Mouse (Mus musculus) midbrain, embryonic 12.5 days (tissue): ENCODE measurements around the gene 3110082I17Rik. TPM values are rescaled to one million over a fixed set of nuclear protein-coding genes. Genes with fewer than 3 reads are reported as not detected.

Source experiments
- ATAC-seq: fragments of 200-750 bp; cut with Nextera tagmentation; 2 replicates; pipeline ENCODE4 v1.8.0; 2017; ENCODE audit warnings: low read depth, moderate TSS enrichment, moderate library complexity; ENCODE audit not compliant: low FRiP score
- H3K27ac ChIP-seq: fragments of 300-500 bp; sonication (generic); replicated peaks from 2 replicates; pipeline ENCODE4 v1.5.1; 2016; ENCODE audit warnings: mild to moderate bottlenecking
- H3K27me3 ChIP-seq: fragments of 300-500 bp; sonication (generic); 2 replicates; pipeline ENCODE4 v1.6.1; 2016; ENCODE audit warnings: mild to moderate bottlenecking
- H3K36me3 ChIP-seq: fragments of 300-500 bp; sonication (generic); 2 replicates; pipeline ENCODE4 v1.6.1; 2016
- H3K4me1 ChIP-seq: fragments of 300-500 bp; sonication (generic); 2 replicates; pipeline ENCODE4 v1.6.1; 2016
- H3K4me2 ChIP-seq: fragments of 300-500 bp; sonication (generic); replicated peaks from 2 replicates; pipeline ENCODE4 v1.6.1; 2016; ENCODE audit warnings: mild to moderate bottlenecking, moderate library complexity
- H3K4me3 ChIP-seq: fragments of 300-500 bp; sonication (generic); 2 replicates; pipeline ENCODE4 v1.5.1; 2016; ENCODE audit warnings: mild to moderate bottlenecking
- H3K9ac ChIP-seq: fragments of 300-500 bp; sonication (generic); replicated peaks from 2 replicates; pipeline ENCODE4 v1.6.1; 2016; ENCODE audit warnings: mild to moderate bottlenecking, moderate library complexity
- H3K9me3 ChIP-seq: fragments of 300-500 bp; sonication (generic); 2 replicates; pipeline ENCODE4 v1.6.1; 2016; ENCODE audit warnings: mild to moderate bottlenecking
- WGBS: fragments of 180-500 bp; shearing (Covaris S2); methylation state at CpG from one replicate; pipeline ENCODE4 v1.1.7; 2016; 5-methylcytosine and 5-hydroxymethylcytosine counted together
- polyA plus RNA-seq: library from polyadenylated mRNA; unstranded; fragments of >200 nt; fragmentation: Nextera tagmentation; extraction: Ambion mirVana; gene quantifications from 2 replicates; pipeline ENCODE4 v1.2.1, GENCODE M21; 2016

Gene 3110082I17Rik
- polyA plus RNA-seq, 1 experiment from 2014 or later = 29.3 TPM

DNA sequence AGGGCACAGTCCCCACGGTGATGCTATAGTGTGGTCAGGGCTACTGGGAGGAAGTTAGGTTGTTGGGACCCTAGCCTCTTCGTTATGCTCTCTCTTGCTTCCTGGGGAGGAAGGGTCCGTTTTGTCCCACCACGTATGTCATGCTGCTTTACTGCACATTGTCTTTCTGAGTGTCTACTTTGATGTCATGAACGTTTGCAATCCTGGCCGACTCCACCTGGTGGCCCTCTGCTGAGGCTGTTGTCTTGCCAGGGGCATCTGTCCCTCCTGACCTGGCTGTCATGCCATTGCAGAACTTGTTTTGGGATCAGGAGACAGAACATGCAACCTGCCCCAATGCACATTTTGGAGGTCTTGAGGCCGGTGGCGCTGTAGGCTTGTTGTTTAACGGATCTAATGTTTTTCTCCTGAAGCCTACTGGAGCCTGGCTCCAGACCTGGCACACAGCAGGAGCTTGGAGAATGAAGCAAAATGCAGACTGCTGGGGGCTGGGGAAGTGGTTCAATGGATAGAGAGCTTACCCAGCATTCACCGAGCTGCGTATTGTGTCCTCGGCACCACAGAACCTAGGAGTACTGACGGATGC, 134.1 kb downstream of the 3110082I17Rik start:
- Histone ChIP-seq H3K27me3 (peaks cover 54% of the 10 kb centered on the region), H3K4me2 (no peak overlapping the region)
- ATAC-seq = no peak

DNA sequence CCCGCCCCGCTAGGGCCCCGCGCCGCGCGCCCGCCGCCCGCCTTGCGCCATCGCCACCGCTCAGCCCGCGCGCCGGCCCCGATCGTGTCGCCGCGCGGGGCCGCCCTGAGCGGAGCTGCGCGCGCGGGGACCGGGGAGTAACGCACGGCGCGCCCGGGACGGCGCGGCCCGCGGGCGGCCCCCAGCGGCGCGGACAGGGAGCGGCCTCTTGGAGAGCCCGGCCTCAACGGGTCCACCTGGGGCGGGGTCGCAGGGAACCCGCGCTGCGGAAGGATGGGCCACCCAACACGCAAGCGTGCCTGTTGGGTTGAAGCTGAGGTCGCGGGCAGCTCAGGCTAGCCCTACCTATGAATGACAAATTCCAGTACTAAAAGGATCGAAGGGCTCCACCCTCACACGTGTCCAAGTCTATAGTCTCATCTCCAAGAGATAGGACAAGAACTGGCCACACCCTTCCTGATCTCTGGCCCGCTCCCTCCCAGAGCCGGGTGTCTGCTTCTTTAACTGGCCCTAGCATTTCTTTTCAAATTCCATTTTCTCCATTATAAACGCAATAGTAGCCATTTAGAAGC, 134.8 kb downstream of the 3110082I17Rik start, which contains the start of gene Adap1:
Gene Adap1, minus strand, starts transcription at position 228 of the 572 bp plus-strand sequence.
- peak; percentile 73 for ATAC-seq
- Histone ChIP-seq H3K4me3 (peak within 1 kb of the TSS; percentile 67), H3K27ac (no peak within 1 kb of the TSS), H3K4me1 (peaks cover 12% of the 10 kb centered on the region), H3K27me3 (peaks cover 56% of the 10 kb centered on the region), H3K9ac (peak within 1 kb of the TSS; percentile 66), H3K9me3 (no peaks in the 10 kb centered on the region), H3K36me3 (no peaks in the 10 kb centered on the region), H3K4me2 (peak within 1 kb of the TSS; percentile 95)
- WGBS = 3% methylated on average over 43 of the region's 61 CpGs

More for the DNA sequence above, 134.1 kb downstream of the 3110082I17Rik start:
- Histone ChIP-seq H3K9ac (no peak overlapping the region), H3K9me3 (no peaks in the 10 kb centered on the region), H3K4me3 (no peak overlapping the region), H3K36me3 (no peaks in the 10 kb centered on the region), H3K27ac (no peak overlapping the region), H3K4me1 (peaks cover 12% of the 10 kb centered on the region)
- whole genome bisulfite sequencing = 64% methylated on average over 13 of the region's 13 CpGs

GRCm38 (mm10) chr5:139324691-139325394, 135.5 kb downstream of the 3110082I17Rik start:
- no peaks in the 10 kb centered on the region for H3K36me3 ChIP-seq
- ATAC-seq = peak; percentile 62
- H3K27me3 ChIP-seq = peaks cover 62% of the 10 kb centered on the region
- H3K4me1 ChIP-seq = peaks cover 12% of the 10 kb centered on the region
- WGBS = 3% methylated on average over 57 of the region's 62 CpGs
- peak overlapping the region; percentile 66 for H3K9ac ChIP-seq
- no peak overlapping the region for H3K27ac ChIP-seq
- H3K9me3 ChIP-seq = no peaks in the 10 kb centered on the region
- peak overlapping the region; percentile 67 for H3K4me3 ChIP-seq
- H3K4me2 ChIP-seq = peak overlapping the region; percentile 95

- 0 out of 2 replicates have a peak overlapping the region, but pooled peaks have one; percentile 6 for H3K9ac ChIP-seq
- H3K27me3 ChIP-seq = peaks cover 62% of the 10 kb centered on the region
- 76% methylated on average over 5 of the region's 5 CpGs for WGBS
- no peak for ATAC-seq
- H3K4me1 ChIP-seq = peaks cover 12% of the 10 kb centered on the region
- no peaks in the 10 kb centered on the region for H3K36me3 ChIP-seq
- no peaks in the 10 kb centered on the region for H3K9me3 ChIP-seq
- no peak overlapping the region for H3K27ac ChIP-seq
- no peak overlapping the region for H3K4me3 ChIP-seq
- peak overlapping the region; percentile 95 for H3K4me2 ChIP-seq
Observed at GRCm38 (mm10) chr5:139324045-139324491, 136.3 kb downstream of the 3110082I17Rik start.

- H3K4me1 ChIP-seq = peaks cover 12% of the 10 kb centered on the region
- no peaks in the 10 kb centered on the region for H3K9me3 ChIP-seq
- no peaks in the 10 kb centered on the region for H3K36me3 ChIP-seq
- peaks cover 62% of the 10 kb centered on the region for H3K27me3 ChIP-seq
- WGBS = 88% methylated on average over 9 of the region's 9 CpGs
- H3K27ac ChIP-seq = no peak overlapping the region
- H3K9ac ChIP-seq = no peak overlapping the region; the same call in 1 of the 2 replicates
- no peak for ATAC-seq
- H3K4me2 ChIP-seq = no peak overlapping the region
- H3K4me3 ChIP-seq = no peak overlapping the region
Observed at GRCm38 (mm10) chr5:139323260-139323924, 136.9 kb downstream of the 3110082I17Rik start.

- Histone ChIP-seq H3K27me3 (peaks cover 47% of the 10 kb centered on the region), H3K36me3 (no peaks in the 10 kb centered on the region), H3K4me3 (no peak overlapping the region), H3K4me1 (peaks cover 12% of the 10 kb centered on the region), H3K9me3 (no peaks in the 10 kb centered on the region), H3K27ac (no peak overlapping the region), H3K9ac (no peak overlapping the region), H3K4me2 (no peak overlapping the region)
- no peak for ATAC-seq
- WGBS = 83% methylated on average over 6 of the region's 6 CpGs
Observed at GRCm38 (mm10) chr5:139321331-139321730, 139.0 kb downstream of the 3110082I17Rik start.

GRCm38 (mm10) chr5:139320424-139320823, 139.9 kb downstream of the 3110082I17Rik start:
- WGBS = 90% methylated on average over 7 of the region's 7 CpGs
- peaks cover 12% of the 10 kb centered on the region for H3K4me1 ChIP-seq

DNA sequence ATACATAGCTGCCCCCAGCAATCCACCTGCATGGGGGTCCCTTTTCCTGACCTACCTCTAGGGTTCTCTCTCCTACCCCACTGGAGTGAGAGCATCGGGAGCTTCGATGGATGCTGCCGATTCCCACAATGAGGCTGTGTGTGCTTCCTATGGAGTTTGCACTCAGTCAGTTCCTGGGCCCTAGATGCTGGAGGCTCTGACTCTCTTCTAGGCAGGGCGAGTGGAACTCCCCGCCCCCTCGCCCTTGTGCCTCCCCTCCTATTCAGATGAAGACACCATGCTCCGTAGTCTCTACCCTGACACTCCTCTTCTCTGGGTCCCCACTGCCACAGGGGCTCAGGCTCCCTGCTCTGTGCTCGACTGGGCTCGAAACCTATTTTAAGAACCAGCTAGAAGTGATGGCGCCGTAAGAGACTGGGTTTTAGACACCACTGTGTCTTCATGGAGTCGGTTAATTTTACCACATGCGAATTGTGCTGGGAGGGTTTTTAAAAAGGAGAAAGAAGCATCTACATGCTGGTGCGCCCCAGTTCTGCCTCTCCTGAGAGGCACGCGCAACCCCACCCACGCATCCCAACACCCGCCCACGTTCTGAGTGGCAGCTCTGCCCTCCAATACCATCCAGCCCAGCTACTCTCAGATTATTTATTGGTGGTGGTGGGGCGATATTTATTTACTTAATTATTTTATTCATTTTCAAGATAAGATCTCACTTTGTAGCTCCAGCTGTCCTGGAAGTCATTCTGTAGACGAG, 142.4 kb downstream of the 3110082I17Rik start:
- WGBS = 65% methylated on average over 21 of the region's 21 CpGs
- Histone ChIP-seq H3K36me3 (no peaks in the 10 kb centered on the region), H3K9ac (no peak overlapping the region), H3K4me2 (no peak overlapping the region), H3K4me1 (no peaks in the 10 kb centered on the region), H3K9me3 (no peaks in the 10 kb centered on the region), H3K27me3 (peaks cover 13% of the 10 kb centered on the region), H3K4me3 (no peak overlapping the region), H3K27ac (no peak overlapping the region)
- no peak for ATAC-seq

More at GRCm38 (mm10) chr5:139320424-139320823, 139.9 kb downstream of the 3110082I17Rik start:
- no peaks in the 10 kb centered on the region for H3K9me3 ChIP-seq
- no peak overlapping the region for H3K9ac ChIP-seq
- no peak for ATAC-seq
- H3K4me3 ChIP-seq = no peak overlapping the region
- no peak overlapping the region for H3K4me2 ChIP-seq
- peaks cover 38% of the 10 kb centered on the region for H3K27me3 ChIP-seq
- no peaks in the 10 kb centered on the region for H3K36me3 ChIP-seq
- no peak overlapping the region for H3K27ac ChIP-seq

- Histone ChIP-seq H3K27ac (no peak overlapping the region), H3K9me3 (no peaks in the 10 kb centered on the region), H3K27me3 (0 out of 2 replicates have a peak, but pooled peaks cover 8% of the 10 kb centered on the region), H3K4me1 (no peaks in the 10 kb centered on the region), H3K4me3 (no peak overlapping the region), H3K4me2 (no peak overlapping the region), H3K9ac (no peak overlapping the region), H3K36me3 (no peaks in the 10 kb centered on the region)
- 78% methylated on average over 6 of the region's 6 CpGs for WGBS
- no peak for ATAC-seq
Observed at GRCm38 (mm10) chr5:139316982-139317675, 143.2 kb downstream of the 3110082I17Rik start.

DNA sequence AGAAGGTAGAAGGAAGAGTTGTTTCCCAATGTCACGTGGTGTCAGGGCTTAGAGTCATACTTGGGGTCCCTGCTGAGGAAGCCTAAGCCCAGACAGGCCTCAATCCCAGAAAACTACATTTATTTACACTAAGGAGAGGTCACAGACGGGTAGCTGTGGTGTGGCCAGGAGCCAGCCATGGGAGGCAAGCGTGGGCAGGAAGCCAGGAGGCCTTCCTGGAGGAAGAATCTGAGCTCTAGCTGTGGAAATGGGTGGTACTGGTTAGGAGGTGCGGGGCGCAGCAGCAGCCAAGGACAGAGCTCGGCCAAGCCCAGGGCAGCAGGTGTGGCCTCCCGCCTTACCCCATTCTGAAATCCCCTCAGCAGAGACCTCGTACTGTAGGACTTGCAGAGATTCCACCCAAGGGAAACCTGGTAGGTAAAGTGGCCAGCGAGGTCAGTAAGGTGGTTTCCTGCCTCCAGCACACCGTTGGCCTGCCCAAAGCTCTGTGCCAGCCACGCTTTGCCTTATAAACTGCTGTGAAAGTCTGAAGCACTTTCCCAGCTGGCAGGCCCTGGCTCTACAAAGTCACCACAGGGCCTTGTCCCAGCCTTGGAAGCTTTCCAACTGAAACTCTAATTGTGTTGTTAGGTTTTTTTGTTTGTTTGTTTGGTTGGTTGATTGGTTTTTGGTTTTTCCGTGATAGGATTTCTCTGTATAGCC, 145.2 kb downstream of the 3110082I17Rik start:
- no peak overlapping the region for H3K4me2 ChIP-seq
- no peaks in the 10 kb centered on the region for H3K9me3 ChIP-seq
- H3K27ac ChIP-seq = no peak overlapping the region
- no peaks in the 10 kb centered on the region for H3K4me1 ChIP-seq
- H3K36me3 ChIP-seq = no peaks in the 10 kb centered on the region
- H3K27me3 ChIP-seq = 0 out of 2 replicates have a peak, but pooled peaks cover 2% of the 10 kb centered on the region
- H3K4me3 ChIP-seq = no peak overlapping the region
- WGBS = 87% methylated on average over 12 of the region's 12 CpGs
- no peak for ATAC-seq
- H3K9ac ChIP-seq = no peak overlapping the region
